Mouse (Mus musculus) intestine, embryonic 14.5 days (tissue): ENCODE measurements around the gene Chchd5. TPM values are rescaled to one million over a fixed set of nuclear protein-coding genes. Genes with fewer than 3 reads are reported as not detected.

Experiments
- ATAC-seq: fragments of 200-750 bp; cut with Nextera tagmentation; replicated peaks from 2 replicates; pipeline ENCODE4 v1.8.0; 2017; ENCODE audit warnings: low read depth, moderate number of reproducible peaks, moderate TSS enrichment, moderate library complexity; ENCODE audit not compliant: low FRiP score, low TSS enrichment
- DNase-seq: peaks from one replicate; pipeline ENCODE4 v3.0.0-alpha.2; 2018; ENCODE audit warnings: low spot score
- H3K27ac ChIP-seq: fragments of 300-500 bp; sonication (generic); 2 replicates; pipeline ENCODE4 v1.5.1; 2014; ENCODE audit warnings: low read depth, mild to moderate bottlenecking, control low read depth
- H3K27me3 ChIP-seq: fragments of 300-500 bp; sonication (generic); replicated peaks from 2 replicates; pipeline ENCODE4 v1.6.1; 2014; ENCODE audit warnings: low read length, control low read depth; ENCODE audit not compliant: control insufficient read depth, insufficient read depth
- H3K36me3 ChIP-seq: fragments of 300-500 bp; sonication (generic); 2 replicates; pipeline ENCODE4 v1.6.1; 2014; ENCODE audit warnings: low read length, control low read depth; ENCODE audit not compliant: control insufficient read depth, insufficient read depth
- H3K4me1 ChIP-seq: fragments of 300-500 bp; sonication (generic); replicated peaks from 2 replicates; pipeline ENCODE4 v1.6.1; 2014; ENCODE audit warnings: low read length, control low read depth, mixed read lengths; ENCODE audit not compliant: control insufficient read depth, insufficient read depth
- H3K4me2 ChIP-seq: fragments of 300-500 bp; sonication (generic); 2 replicates; pipeline ENCODE4 v1.6.1; 2014; ENCODE audit warnings: low read length
- H3K4me3 ChIP-seq: fragments of 300-500 bp; sonication (generic); 2 replicates; pipeline ENCODE4 v1.5.1; 2014; ENCODE audit warnings: low read depth, low read length, control low read depth, mixed read lengths
- H3K9ac ChIP-seq: fragments of 300-500 bp; sonication (generic); 2 replicates; pipeline ENCODE4 v1.6.1; 2014; ENCODE audit warnings: mild to moderate bottlenecking, low read length
- H3K9me3 ChIP-seq: fragments of 300-500 bp; sonication (generic); 2 replicates; pipeline ENCODE4 v1.6.1; 2016; ENCODE audit warnings: low read length, control low read depth; ENCODE audit not compliant: control insufficient read depth
- WGBS: fragments of 180-500 bp; shearing (Covaris S2); extraction: QIAGEN DNeasy Blood & Tissue Kit; methylation state at CpG from one replicate; pipeline ENCODE4 v1.1.7; 2014; 5-methylcytosine and 5-hydroxymethylcytosine counted together
- polyA plus RNA-seq: library from polyadenylated mRNA; unstranded; fragments of >200 nt; fragmentation: Nextera tagmentation; extraction: Ambion mirVana; gene quantifications from 2 replicates; pipeline ENCODE4 v1.2.1, GENCODE M21; 2014

Gene Chchd5
- polyA plus RNA-seq, 1 experiment from 2014 or later: 28.7 TPM

DNA sequence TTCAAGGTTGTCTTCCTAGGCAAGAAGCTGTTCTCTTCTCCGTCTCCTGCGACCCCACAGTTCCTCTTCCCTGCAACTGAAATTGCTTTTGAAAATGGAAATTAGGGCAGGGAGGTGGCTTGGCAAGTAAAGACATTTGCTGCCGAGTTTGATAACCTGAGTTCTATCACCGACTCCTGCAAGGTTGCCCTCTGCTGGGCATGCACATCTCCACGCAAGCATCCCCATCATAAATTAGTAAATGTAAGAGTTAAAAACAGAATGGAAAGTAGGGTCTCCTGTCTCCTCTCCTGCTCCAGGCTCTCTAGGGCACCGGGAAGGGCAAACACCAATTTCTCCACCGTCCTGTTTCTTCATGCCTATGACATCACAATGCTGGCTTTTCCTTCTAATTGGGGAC lies 2.7 kb downstream of the Chchd5 start:
- Histone ChIP-seq H3K4me1 (peaks cover 6% of the 10 kb centered on the region; the same call in 1 of the 2 replicates), H3K27me3 (no peaks in the 10 kb centered on the region), H3K36me3 (peaks cover 26% of the 10 kb centered on the region), H3K27ac (no peak overlapping the region), H3K9me3 (peaks cover 9% of the 10 kb centered on the region), H3K9ac (no peak overlapping the region), H3K4me3 (no peak overlapping the region), H3K4me2 (no peak overlapping the region)
- DNase-seq (no peak), ATAC-seq (no peak)
- 96% methylated on average over 7 of the region's 7 CpGs for WGBS

DNA sequence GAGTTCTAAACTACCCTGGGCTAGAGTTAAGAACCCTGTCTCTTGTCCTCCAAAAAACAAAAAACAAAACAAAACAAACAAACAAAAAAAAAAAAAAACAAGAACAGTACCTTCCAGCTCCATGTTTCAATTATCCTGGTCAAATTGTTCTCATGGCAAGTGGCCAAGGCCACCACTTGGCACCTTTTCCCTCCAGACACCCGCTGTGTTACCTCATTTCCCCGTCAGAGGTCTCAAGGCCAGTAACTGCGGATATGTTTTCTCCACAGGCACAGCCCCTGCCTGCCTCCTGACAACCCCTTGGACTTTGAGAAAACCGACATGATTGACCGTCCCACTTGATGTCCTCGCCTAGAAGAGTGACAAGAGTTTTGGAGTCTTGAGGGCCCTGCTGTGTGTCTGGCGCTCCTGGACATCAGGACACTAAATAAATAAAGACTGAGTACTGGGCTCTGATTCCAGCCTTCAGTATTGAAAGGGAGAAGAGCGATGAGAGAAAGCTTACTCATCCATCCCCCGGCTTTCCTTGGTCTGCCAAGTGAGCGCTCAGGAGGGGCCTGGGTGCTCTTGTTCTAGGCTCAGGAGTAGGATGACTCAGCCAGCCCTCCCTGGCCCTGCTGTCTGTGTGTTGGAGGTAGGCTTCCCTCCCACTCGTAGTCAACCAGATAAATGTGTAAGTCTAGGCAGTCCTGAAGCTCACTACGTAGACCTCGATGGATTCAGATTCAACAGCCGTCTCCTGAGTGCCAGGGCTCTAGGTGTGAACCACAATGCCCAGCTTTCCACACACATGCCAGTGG lies 3.7 kb downstream of the Chchd5 start:
- ATAC-seq: no peak
- Histone ChIP-seq H3K9ac (no peak overlapping the region), H3K4me3 (no peak overlapping the region), H3K4me2 (no peak overlapping the region), H3K9me3 (peaks cover 9% of the 10 kb centered on the region), H3K4me1 (peaks cover 6% of the 10 kb centered on the region; the same call in 1 of the 2 replicates), H3K27ac (no peak overlapping the region), H3K27me3 (no peaks in the 10 kb centered on the region), H3K36me3 (peaks cover 19% of the 10 kb centered on the region)
- WGBS: 97% methylated on average over 14 of the region's 14 CpGs
- no peak for DNase-seq

DNA sequence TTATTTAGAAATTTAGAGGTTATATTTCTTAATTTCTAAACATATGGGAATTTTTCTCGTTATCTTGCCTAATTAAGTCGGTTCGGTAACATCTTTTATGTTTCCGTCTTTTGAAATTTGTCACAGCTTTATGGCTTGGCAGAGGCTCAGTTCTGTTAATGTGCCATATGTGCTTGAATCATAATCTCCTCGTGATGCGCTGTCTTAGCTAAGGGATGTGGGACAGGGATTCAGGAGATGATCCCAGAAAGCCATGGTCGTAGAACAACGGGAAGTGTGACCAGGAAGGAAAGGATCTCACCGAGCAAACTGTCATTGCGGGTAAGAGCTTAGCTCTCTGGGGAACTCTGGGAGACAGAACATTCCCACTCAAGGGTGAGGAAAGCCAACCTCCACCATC lies 10.4 kb downstream of the Chchd5 start:
- Histone ChIP-seq H3K9me3 (no peaks in the 10 kb centered on the region), H3K36me3 (no peaks in the 10 kb centered on the region), H3K27ac (no peak overlapping the region), H3K27me3 (no peaks in the 10 kb centered on the region), H3K4me3 (no peak overlapping the region), H3K4me2 (no peak overlapping the region), H3K4me1 (no peaks in the 10 kb centered on the region), H3K9ac (no peak overlapping the region)
- 92% methylated on average over 10 of the region's 10 CpGs for WGBS
- DNase-seq: no peak
- ATAC-seq: no peak

DNA sequence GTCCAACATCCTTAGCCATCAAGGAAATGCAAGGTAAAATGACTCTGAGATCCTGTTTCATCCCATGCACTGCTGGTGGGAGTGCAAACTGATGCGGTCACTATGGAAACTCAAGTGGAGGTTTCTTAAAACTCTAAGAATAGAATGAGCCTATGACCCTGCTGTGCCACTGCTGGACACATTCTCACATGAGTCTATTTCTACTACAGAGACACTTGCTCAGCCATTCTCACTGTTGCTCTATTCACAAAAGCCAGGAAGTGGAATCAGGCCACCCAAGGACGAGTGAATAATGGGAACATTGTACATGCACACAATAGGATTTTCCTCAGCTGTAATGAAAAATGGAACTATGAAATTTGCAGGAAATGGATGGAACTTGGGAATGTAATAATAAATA lies 19.3 kb downstream of the Chchd5 start:
- H3K4me1 ChIP-seq: no peaks in the 10 kb centered on the region
- ATAC-seq: no peak
- no peak overlapping the region for H3K9ac ChIP-seq
- no peak for DNase-seq
- no peaks in the 10 kb centered on the region for H3K36me3 ChIP-seq
- no peaks in the 10 kb centered on the region for H3K27me3 ChIP-seq
- no peaks in the 10 kb centered on the region for H3K9me3 ChIP-seq
- no peak overlapping the region for H3K27ac ChIP-seq
- 65% methylated on average over 2 of the region's 2 CpGs for WGBS
- no peak overlapping the region for H3K4me3 ChIP-seq
- no peak overlapping the region for H3K4me2 ChIP-seq

DNA sequence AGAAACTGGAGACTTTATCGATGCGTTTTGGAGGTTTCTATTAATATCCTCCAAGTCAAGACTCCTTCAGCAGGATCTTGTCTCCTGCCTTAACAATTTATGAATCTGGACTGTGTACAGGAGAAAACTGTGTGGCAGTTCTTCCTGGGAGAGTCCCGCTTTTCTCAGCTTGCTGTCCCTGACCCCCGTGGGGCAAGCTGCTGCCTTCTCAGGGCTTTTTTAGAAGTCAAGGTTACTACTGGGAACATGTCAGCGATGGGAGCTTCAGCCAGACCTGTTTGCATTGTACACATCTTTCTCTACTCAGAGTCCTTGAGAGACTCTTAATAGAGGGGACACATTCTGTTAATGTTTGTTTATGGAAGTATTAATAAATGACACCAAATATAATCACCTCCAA lies 20.9 kb downstream of the Chchd5 start:
- no peak overlapping the region for H3K4me2 ChIP-seq
- no peaks in the 10 kb centered on the region for H3K27me3 ChIP-seq
- H3K4me1 ChIP-seq: no peaks in the 10 kb centered on the region
- H3K9me3 ChIP-seq: no peaks in the 10 kb centered on the region
- no peaks in the 10 kb centered on the region for H3K36me3 ChIP-seq
- H3K27ac ChIP-seq: no peak overlapping the region
- WGBS: 79% methylated on average over 5 of the region's 5 CpGs
- no peak overlapping the region for H3K4me3 ChIP-seq
- no peak for DNase-seq
- ATAC-seq: no peak
- H3K9ac ChIP-seq: no peak overlapping the region

DNA sequence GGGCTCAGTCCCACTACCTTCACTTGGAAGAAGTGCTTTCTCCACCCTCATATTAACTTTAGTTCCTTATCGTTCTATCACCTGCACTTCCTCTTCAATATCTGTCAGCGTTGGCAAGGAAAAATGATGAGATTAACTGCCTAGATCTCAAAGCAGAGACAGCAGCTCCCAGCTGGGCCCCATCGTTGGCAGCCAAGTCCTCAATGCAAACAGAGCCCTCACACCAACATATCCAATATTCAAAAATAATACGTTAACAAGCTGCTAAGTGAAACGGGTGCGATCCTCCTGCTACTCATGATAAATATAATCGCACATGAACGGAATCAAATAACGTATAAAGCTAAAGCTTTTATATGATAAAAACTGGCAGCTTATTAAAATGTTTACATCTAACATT lies 21.6 kb downstream of the Chchd5 start:
- WGBS: 79% methylated on average over 9 of the region's 9 CpGs
- ATAC-seq (no peak), DNase-seq (no peak)
- Histone ChIP-seq H3K27ac (no peak overlapping the region), H3K4me2 (no peak overlapping the region), H3K27me3 (no peaks in the 10 kb centered on the region), H3K4me1 (no peaks in the 10 kb centered on the region), H3K4me3 (no peak overlapping the region), H3K9me3 (no peaks in the 10 kb centered on the region), H3K36me3 (no peaks in the 10 kb centered on the region), H3K9ac (no peak overlapping the region)

DNA sequence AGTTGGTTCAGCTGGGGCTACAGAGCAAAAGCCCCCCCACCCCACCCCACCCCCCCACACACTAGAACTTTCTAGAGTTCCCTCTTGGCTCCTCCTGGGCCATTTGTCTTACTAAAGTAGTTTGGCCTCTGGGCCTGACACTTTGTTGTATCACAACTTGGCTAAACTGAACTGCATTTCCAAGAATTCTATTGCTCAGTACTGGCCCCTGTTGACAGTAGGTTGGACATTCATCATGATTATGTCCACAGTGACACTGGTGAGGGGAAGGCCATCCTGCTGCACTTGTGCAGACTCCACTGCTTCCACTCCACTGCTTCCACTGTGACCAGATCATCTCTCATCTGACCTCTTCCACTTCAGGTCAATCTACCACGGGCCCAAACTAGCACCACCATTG lies 23.3 kb downstream of the Chchd5 start:
- H3K27me3 ChIP-seq: no peaks in the 10 kb centered on the region
- no peak for ATAC-seq
- no peaks in the 10 kb centered on the region for H3K4me1 ChIP-seq
- no peak for DNase-seq
- H3K4me2 ChIP-seq: no peak overlapping the region
- no peaks in the 10 kb centered on the region for H3K36me3 ChIP-seq
- 58% methylated on average over 1 of the region's 1 CpGs for WGBS
- no peak overlapping the region for H3K4me3 ChIP-seq
- H3K27ac ChIP-seq: no peak overlapping the region
- no peaks in the 10 kb centered on the region for H3K9me3 ChIP-seq
- H3K9ac ChIP-seq: no peak overlapping the region

DNA sequence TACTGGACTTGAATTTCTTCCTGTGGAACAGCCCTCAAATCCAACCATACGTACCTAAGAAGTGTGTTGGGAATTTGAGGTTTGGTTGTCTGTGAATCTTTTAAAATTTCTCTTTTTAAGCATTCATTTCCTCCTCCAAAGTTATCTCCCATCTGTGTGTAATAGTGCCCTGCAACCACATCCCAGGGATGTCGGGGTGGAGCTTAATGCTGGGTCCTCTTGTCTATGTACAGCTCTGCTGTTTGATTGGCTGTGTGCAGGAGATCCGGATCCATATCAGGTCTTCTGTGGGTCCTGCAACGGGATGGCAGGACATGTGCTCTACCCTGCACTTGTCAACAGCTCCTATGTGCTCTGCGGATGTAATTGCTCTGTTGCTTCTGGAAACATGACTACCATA lies 35.3 kb downstream of the Chchd5 start:
- Histone ChIP-seq H3K9ac (no peak overlapping the region), H3K27me3 (no peaks in the 10 kb centered on the region), H3K4me2 (no peak overlapping the region), H3K9me3 (no peaks in the 10 kb centered on the region), H3K27ac (no peak overlapping the region), H3K4me3 (no peak overlapping the region), H3K36me3 (no peaks in the 10 kb centered on the region), H3K4me1 (no peaks in the 10 kb centered on the region)
- DNase-seq: no peak
- ATAC-seq: no peak
- 77% methylated on average over 5 of the region's 5 CpGs for WGBS
